Mouse (Mus musculus) gastrocnemius, postnatal 4 days (tissue): ENCODE measurements around the gene Zfp277. TPM values are rescaled to one million over a fixed set of nuclear protein-coding genes. Genes with fewer than 3 reads are reported as not detected.

Source experiments
- DNase-seq, 2 experiments: peaks; one replicate each; pipeline ENCODE4 v3.0.0; 2021 to 2022; ENCODE audit warnings: low spot score in 2 of 2, mixed read lengths in 2 of 2
- total RNA-seq, 2 experiments: library from RNA; stranded (reverse); gene quantifications; 2 replicates each; pipeline ENCODE4 v1.2.3; 2021

Gene Zfp277
- total RNA-seq, 2 experiments from 2014 or later, result 14.8 to 17.9 TPM

- DNase-seq, result peak; percentile 23 to 46
Measured at GRCm38 (mm10) chr12:40446450-40447381, 1.0 kb upstream of the Zfp277 start.

GRCm38 (mm10) chr12:40445206-40445605 is 496 bp downstream of the Zfp277 start:
- DNase-seq, result no peak

- DNase-seq, result no peak
Measured at GRCm38 (mm10) chr12:40438049-40438448, 7.7 kb downstream of the Zfp277 start.

GRCm38 (mm10) chr12:40434101-40434500 is 11.6 kb downstream of the Zfp277 start:
- no peak for DNase-seq

- no peak for DNase-seq
Measured at GRCm38 (mm10) chr12:40431075-40431474, 14.6 kb downstream of the Zfp277 start.

GRCm38 (mm10) chr12:40429976-40430375 is 15.7 kb downstream of the Zfp277 start:
- no peak for DNase-seq

- no peak for DNase-seq
Measured at GRCm38 (mm10) chr12:40427606-40428005, 18.1 kb downstream of the Zfp277 start.

GRCm38 (mm10) chr12:40424991-40425390 is 20.7 kb downstream of the Zfp277 start:
- no peak for DNase-seq

- DNase-seq, result no peak
Measured at GRCm38 (mm10) chr12:40417257-40417656, 28.4 kb downstream of the Zfp277 start.

- no peak for DNase-seq
Measured at GRCm38 (mm10) chr12:40415312-40415925, 30.3 kb downstream of the Zfp277 start.

- DNase-seq, result no peak
Measured at GRCm38 (mm10) chr12:40414682-40415311, 30.9 kb downstream of the Zfp277 start.

GRCm38 (mm10) chr12:40399812-40400211 is 45.9 kb downstream of the Zfp277 start:
- DNase-seq, result no peak

- DNase-seq, result no peak
Measured at GRCm38 (mm10) chr12:40399386-40399785, 46.3 kb downstream of the Zfp277 start.

GRCm38 (mm10) chr12:40398916-40399315 is 46.8 kb downstream of the Zfp277 start:
- no peak for DNase-seq

- no peak for DNase-seq
Measured at GRCm38 (mm10) chr12:40392869-40393268, 52.8 kb downstream of the Zfp277 start.

- no peak for DNase-seq
Measured at GRCm38 (mm10) chr12:40391262-40391661, 54.4 kb downstream of the Zfp277 start.

- DNase-seq, result no peak
Measured at GRCm38 (mm10) chr12:40387786-40388185, 57.9 kb downstream of the Zfp277 start.

- DNase-seq, result no peak
Measured at GRCm38 (mm10) chr12:40385301-40385700, 60.4 kb downstream of the Zfp277 start.

- no peak for DNase-seq
Measured at GRCm38 (mm10) chr12:40383718-40384117, 62.0 kb downstream of the Zfp277 start.

- DNase-seq, result no peak
Measured at GRCm38 (mm10) chr12:40382539-40382938, 63.2 kb downstream of the Zfp277 start.

GRCm38 (mm10) chr12:40381824-40382223 is 63.9 kb downstream of the Zfp277 start:
- DNase-seq, result no peak
